Mouse (Mus musculus): ENCODE measurements around the gene Ppif. TPM values are rescaled to one million over a fixed set of nuclear protein-coding genes. Genes with fewer than 3 reads are reported as not detected.

Gene Ppif
- polyA plus RNA-seq, 1 experiment from 2014 or later, result 25.3 TPM

DNA sequence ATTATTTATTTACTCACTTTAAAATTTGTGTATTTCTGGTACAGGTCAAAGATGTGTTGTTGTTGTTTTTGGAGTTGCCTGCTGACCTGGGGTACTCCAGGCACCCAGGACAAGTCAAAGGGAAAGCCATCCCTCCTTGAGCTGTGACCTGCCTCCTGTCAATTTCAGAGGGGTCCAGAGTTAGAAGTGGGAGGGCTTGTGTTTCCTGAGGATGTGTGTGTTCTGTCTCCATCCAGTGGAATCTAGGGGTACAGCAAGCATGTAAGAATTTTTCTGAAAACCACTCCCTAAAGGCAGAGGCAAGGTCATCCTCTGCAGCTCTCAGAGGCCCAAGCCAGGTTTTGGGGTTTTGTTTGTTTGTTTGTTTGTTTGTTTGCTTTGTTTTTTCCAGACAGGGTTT is 8.0 kb downstream of the Ppif start:
- H3K27me3 ChIP-seq, result no peaks in the 10 kb centered on the region
- no peak overlapping the region for H3K4me2 ChIP-seq (replicated peaks)
- H3K27ac ChIP-seq, result no peak overlapping the region
- no peaks in the 10 kb centered on the region for H3K9me3 ChIP-seq
- ATAC-seq, result peak; percentile 79
- no peak overlapping the region for H3K4me3 ChIP-seq (replicated peaks)
- peaks cover 37% of the 10 kb centered on the region for H3K36me3 ChIP-seq
- H3K9ac ChIP-seq (replicated peaks), result no peak overlapping the region
- 0 out of 2 replicates have a peak, but pooled peaks cover 2% of the 10 kb centered on the region for H3K4me1 ChIP-seq (replicated peaks)

DNA sequence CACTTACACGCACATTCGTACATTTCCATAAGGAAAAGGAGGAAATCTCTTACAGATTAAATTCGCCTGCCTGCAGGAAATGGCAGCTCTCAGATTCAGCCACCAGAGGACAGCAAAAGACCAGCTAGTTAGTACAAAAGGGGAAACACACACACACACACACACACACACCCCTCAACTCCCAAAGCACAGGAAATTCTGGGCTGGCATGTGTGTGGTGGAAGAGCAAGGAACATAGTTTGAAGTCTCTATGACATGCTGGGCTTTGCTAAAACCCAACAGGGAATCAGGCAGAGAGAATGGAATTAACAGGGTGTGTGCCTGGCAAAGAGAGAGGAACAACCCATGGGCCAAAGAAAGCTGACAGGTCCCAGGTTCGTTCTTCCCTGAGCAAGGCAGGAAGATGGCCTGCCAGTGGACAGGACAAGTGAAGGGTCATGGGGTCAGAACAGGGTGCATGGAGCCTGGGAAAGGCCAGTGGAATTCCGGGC is 13.8 kb downstream of the Ppif start:
- no peak overlapping the region for H3K4me2 ChIP-seq (replicated peaks)
- H3K9ac ChIP-seq (replicated peaks), result no peak overlapping the region
- ATAC-seq, result no peak

DNA sequence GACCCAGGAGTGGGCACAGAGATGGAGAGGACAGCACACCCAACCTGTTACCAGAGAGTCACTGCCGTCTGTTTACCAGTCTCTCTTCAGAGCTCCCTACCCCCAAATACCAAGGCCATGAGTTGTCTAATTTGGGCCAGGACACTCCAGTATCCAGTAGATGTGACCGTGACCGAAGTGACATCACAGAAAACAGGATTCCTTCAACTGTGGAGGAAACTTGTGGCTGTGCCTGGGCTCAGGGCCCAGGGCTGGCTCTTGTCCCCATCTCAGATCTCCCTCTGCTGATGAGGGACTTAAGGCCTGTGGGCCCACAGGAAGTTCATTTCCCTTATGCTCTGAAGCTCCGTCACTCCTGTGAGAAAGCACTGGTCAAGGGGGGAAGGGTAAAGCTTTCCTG is 14.5 kb downstream of the Ppif start:
- Histone ChIP-seq H3K27ac (no peak overlapping the region), H3K9ac (replicated peaks) (no peak overlapping the region), H3K27me3 (no peaks in the 10 kb centered on the region), H3K36me3 (no peaks in the 10 kb centered on the region), H3K4me3 (replicated peaks) (no peak overlapping the region), H3K4me2 (replicated peaks) (no peak overlapping the region), H3K4me1 (replicated peaks) (peaks cover 16% of the 10 kb centered on the region), H3K9me3 (no peaks in the 10 kb centered on the region)
- ATAC-seq, result no peak
- 76% methylated on average over 4 of the region's 4 CpGs for WGBS

More for the DNA sequence above, 13.8 kb downstream of the Ppif start:
- Histone ChIP-seq H3K4me1 (replicated peaks) (peaks cover 13% of the 10 kb centered on the region), H3K36me3 (no peaks in the 10 kb centered on the region), H3K4me3 (replicated peaks) (no peak overlapping the region), H3K27ac (no peak overlapping the region), H3K27me3 (no peaks in the 10 kb centered on the region), H3K9me3 (no peaks in the 10 kb centered on the region)
- WGBS, result 60% methylated on average over 5 of the region's 5 CpGs

GRCm38 (mm10) chr14:25708917-25709316 is 15.0 kb downstream of the Ppif start:
- Histone ChIP-seq H3K27ac (no peak overlapping the region), H3K4me1 (replicated peaks) (peaks cover 16% of the 10 kb centered on the region), H3K27me3 (no peaks in the 10 kb centered on the region), H3K9me3 (no peaks in the 10 kb centered on the region), H3K4me3 (replicated peaks) (no peak overlapping the region), H3K9ac (replicated peaks) (no peak overlapping the region), H3K4me2 (replicated peaks) (no peak overlapping the region), H3K36me3 (no peaks in the 10 kb centered on the region)
- ATAC-seq, result 0 out of 2 replicates have a peak, but pooled peaks have one; percentile 29
- WGBS, result 79% methylated on average over 2 of the region's 2 CpGs

DNA sequence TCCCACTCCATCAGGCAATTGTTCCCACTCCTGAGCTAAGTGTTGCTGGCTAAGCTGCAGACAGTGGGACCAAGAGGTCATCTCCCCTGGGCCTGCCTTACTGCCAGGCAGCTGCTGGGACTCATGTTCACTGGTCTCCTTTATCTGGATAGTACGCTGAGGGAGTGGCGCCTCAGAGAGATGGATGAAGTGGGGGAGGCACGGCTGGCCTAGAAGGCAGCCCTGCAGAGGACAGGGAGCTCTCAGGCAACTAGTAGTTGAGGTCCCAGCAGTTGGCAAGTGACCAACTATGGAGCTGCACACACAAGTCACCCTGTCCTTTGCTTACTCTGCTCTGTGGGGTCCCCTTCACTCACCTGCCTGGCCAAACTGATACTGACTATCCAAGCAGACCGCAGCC is 16.1 kb downstream of the Ppif start:
- no peak overlapping the region for H3K4me3 ChIP-seq (replicated peaks)
- H3K4me1 ChIP-seq (replicated peaks), result peaks cover 16% of the 10 kb centered on the region
- no peaks in the 10 kb centered on the region for H3K36me3 ChIP-seq
- no peak for ATAC-seq
- H3K27ac ChIP-seq, result no peak overlapping the region
- no peak overlapping the region for H3K4me2 ChIP-seq (replicated peaks)
- WGBS, result 75% methylated on average over 4 of the region's 4 CpGs
- H3K27me3 ChIP-seq, result no peaks in the 10 kb centered on the region
- no peaks in the 10 kb centered on the region for H3K9me3 ChIP-seq
- no peak overlapping the region for H3K9ac ChIP-seq (replicated peaks)

DNA sequence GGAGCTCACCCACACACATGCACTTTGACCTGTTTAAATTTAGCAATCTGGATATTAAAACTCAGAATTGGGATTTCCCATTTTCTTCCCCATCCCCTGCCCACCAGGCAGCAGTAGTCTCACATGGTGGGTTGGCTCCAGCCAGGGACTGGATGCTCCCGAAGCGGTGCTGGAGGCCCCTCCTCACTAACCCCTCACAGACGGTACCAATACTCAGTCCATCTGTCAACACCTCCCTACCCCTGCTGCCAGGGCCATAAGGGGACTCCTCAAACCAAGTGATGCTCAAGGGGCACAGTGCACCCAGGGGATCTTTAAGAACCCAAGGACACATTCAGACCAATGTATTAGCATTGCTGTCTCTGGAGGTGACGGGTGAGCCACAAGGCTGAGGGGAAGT is 16.7 kb downstream of the Ppif start:
- no peaks in the 10 kb centered on the region for H3K9me3 ChIP-seq
- no peak overlapping the region for H3K4me3 ChIP-seq (replicated peaks)
- 64% methylated on average over 4 of the region's 4 CpGs for WGBS
- H3K4me1 ChIP-seq (replicated peaks), result peaks cover 16% of the 10 kb centered on the region
- no peak overlapping the region for H3K9ac ChIP-seq (replicated peaks)
- no peaks in the 10 kb centered on the region for H3K36me3 ChIP-seq
- H3K27me3 ChIP-seq, result no peaks in the 10 kb centered on the region
- no peak overlapping the region for H3K4me2 ChIP-seq (replicated peaks)
- H3K27ac ChIP-seq, result no peak overlapping the region
- no peak for ATAC-seq

DNA sequence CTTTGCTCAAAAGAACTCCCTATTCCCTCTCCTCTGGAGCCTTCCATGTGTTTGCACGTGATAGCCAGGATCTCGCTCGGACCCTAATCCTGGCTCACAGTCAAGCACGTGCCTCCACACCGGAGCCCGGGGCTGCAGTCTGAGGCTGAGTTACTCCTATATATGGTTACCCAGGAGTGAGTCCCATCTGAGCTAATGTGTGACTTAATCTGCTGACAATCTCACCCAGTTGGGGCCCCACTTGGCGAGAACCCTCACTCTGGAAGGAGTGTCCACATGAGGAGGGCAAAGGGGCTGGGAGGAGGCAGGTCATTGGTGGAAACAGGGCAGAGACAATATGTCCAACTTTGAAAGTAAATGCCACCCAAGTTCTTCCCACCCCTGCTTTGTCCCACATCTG is 17.2 kb downstream of the Ppif start:
- Histone ChIP-seq H3K9me3 (no peaks in the 10 kb centered on the region), H3K27ac (no peak overlapping the region), H3K4me1 (replicated peaks) (peaks cover 16% of the 10 kb centered on the region), H3K36me3 (no peaks in the 10 kb centered on the region), H3K9ac (replicated peaks) (no peak overlapping the region), H3K27me3 (no peaks in the 10 kb centered on the region), H3K4me2 (replicated peaks) (no peak overlapping the region), H3K4me3 (replicated peaks) (no peak overlapping the region)
- ATAC-seq, result no peak
- 75% methylated on average over 7 of the region's 7 CpGs for WGBS

DNA sequence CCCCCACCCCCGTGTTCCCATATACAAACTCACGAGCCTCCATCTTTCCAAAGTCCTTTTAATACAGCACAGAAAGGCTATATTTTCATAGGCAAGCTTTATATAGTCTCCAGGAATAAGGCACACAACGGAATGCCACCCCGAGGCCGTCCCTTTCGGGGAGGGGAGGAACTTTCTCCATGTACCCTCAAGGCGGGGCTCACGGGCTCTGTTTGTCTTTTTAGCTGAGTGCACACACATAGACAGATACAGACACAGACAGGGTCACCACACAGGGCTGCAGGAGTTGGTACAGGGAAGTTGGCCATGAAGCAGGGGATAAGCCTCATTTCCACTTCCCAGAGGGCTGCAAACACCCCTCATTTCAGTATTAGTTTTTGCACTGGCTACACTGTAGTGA is 17.6 kb downstream of the Ppif start:
- no peaks in the 10 kb centered on the region for H3K27me3 ChIP-seq
- 66% methylated on average over 8 of the region's 8 CpGs for WGBS
- H3K4me3 ChIP-seq (replicated peaks), result no peak overlapping the region
- H3K9ac ChIP-seq (replicated peaks), result no peak overlapping the region
- no peak overlapping the region for H3K4me2 ChIP-seq (replicated peaks)
- no peaks in the 10 kb centered on the region for H3K9me3 ChIP-seq
- ATAC-seq, result no peak
- no peaks in the 10 kb centered on the region for H3K36me3 ChIP-seq
- H3K4me1 ChIP-seq (replicated peaks), result peaks cover 16% of the 10 kb centered on the region
- H3K27ac ChIP-seq, result no peak overlapping the region

DNA sequence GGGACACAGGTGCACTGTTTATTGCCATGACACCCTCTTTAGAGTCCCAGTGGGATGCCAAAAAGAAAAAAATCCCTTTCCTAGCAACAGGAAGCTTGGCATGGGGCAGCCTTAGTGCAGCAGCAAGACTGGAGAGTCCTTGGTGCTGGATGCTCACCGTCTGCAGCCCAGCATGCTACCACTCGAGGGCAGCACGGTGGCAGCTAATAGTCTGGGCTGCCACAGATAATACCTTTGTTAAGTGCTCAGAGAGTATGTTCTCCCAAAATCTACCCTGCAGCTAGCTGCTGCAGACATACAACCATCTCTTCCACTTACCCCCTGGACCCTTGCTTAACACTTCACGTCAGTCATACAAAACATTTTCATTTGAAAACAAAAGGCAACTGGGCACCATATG is 19.5 kb downstream of the Ppif start:
- no peak overlapping the region for H3K27ac ChIP-seq
- no peak overlapping the region for H3K4me3 ChIP-seq (replicated peaks)
- WGBS, result 17% methylated on average over 4 of the region's 4 CpGs
- peak; percentile 42; the same call in 1 of the 2 replicates for ATAC-seq
- no peaks in the 10 kb centered on the region for H3K9me3 ChIP-seq
- H3K36me3 ChIP-seq, result no peaks in the 10 kb centered on the region
- no peaks in the 10 kb centered on the region for H3K27me3 ChIP-seq
- no peak overlapping the region for H3K9ac ChIP-seq (replicated peaks)
- peaks cover 18% of the 10 kb centered on the region for H3K4me1 ChIP-seq (replicated peaks)
- H3K4me2 ChIP-seq (replicated peaks), result no peak overlapping the region

DNA sequence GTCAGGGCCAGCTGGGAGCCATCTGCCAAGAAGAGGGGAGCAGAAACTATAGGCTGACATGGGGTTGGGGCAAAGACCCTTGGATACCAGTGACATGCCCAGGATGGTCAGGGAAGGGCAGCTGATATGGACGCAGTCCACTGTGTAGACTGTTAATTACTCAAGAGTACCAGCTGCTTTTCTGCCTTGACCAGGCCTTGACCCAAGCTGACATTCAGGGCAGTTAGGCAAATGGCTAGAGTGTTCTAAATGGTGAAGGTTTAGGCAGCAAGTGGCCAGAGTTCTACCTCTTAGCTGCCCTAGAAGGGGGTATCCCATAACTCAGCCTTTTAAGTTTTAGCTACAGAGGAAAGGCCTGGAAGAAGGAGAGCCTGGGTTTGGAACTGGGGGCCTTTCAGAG is 22.6 kb downstream of the Ppif start:
- H3K36me3 ChIP-seq, result no peaks in the 10 kb centered on the region
- ATAC-seq, result no peak
- H3K27ac ChIP-seq, result no peak overlapping the region
- H3K27me3 ChIP-seq, result no peaks in the 10 kb centered on the region
- H3K4me2 ChIP-seq (replicated peaks), result no peak overlapping the region
- peaks cover 8% of the 10 kb centered on the region for H3K4me1 ChIP-seq (replicated peaks)
- WGBS, result 95% methylated on average over 1 of the region's 1 CpGs
- no peak overlapping the region for H3K9ac ChIP-seq (replicated peaks)
- H3K9me3 ChIP-seq, result no peaks in the 10 kb centered on the region
- no peak overlapping the region for H3K4me3 ChIP-seq (replicated peaks)

DNA sequence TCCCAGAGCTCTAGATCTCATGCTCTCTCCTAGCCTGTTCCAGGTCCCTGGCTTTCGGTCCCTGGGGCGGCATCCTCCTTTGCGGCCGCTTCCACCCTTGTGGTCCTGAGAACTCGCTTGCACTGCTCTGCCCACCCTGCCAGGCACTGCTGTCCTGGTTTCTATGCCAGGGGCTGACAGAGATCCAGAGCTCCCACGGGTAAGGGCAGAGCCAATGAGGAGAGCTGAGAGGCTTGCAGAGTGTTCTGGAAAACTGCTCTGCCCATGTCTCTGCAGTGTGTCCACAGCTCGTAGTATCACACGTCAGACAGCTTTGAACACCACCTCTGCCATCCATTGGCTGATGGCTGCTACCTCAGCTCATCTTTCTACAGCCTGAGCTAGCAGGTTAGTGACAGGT is 23.8 kb downstream of the Ppif start:
- 87% methylated on average over 8 of the region's 8 CpGs for WGBS
- Histone ChIP-seq H3K9me3 (no peaks in the 10 kb centered on the region), H3K4me1 (replicated peaks) (peaks cover 11% of the 10 kb centered on the region), H3K27me3 (no peaks in the 10 kb centered on the region), H3K9ac (replicated peaks) (no peak overlapping the region), H3K36me3 (no peaks in the 10 kb centered on the region), H3K4me3 (replicated peaks) (no peak overlapping the region), H3K4me2 (replicated peaks) (no peak overlapping the region), H3K27ac (no peak overlapping the region)
- no peak for ATAC-seq

DNA sequence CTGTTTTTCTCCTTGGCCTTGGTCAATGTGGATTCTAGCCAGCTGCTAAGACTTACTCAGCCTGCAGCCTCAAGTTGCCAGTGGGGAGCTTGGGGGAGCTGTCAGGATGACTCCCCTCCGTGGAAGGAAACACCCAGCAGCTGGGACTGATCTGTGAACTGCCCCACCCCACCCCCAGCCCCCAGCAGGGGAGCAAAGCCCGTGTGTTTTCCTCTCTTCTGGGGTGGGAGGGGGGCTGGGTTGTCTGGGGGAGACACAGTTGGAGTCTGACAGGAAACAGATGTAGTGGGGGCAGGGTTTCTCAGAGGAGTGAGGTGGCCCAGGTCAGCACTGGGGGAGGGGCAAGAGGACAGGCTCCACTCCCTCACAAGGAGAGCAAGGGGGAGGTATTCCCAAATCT is 24.5 kb downstream of the Ppif start:
- Histone ChIP-seq H3K4me1 (replicated peaks) (peaks cover 7% of the 10 kb centered on the region), H3K4me3 (replicated peaks) (no peak overlapping the region), H3K27me3 (no peaks in the 10 kb centered on the region), H3K27ac (no peak overlapping the region), H3K4me2 (replicated peaks) (no peak overlapping the region), H3K9ac (replicated peaks) (no peak overlapping the region), H3K9me3 (no peaks in the 10 kb centered on the region), H3K36me3 (no peaks in the 10 kb centered on the region)
- WGBS, result 9% methylated on average over 2 of the region's 2 CpGs
- no peak for ATAC-seq

DNA sequence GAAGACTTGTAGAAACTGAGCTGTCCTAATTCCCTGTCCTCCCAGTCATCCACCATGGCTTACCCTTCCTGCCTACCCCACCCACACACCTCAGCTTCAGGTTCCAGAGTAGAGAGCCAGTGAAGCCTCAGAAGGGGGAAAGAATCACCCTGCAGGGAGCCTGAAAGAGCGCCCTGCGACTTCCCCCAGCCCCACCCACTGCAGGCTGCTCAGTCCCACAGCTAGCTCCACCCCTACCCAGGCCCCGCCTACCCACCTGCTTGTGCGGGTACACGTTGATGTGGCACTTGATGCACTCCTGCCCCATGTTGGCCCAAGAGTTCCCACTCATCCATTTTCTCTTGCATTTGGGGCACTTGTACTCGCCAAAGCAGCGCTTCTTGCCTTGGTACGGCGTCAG is 25.4 kb downstream of the Ppif start:
- no peaks in the 10 kb centered on the region for H3K27me3 ChIP-seq
- 54% methylated on average over 9 of the region's 9 CpGs for WGBS
- no peak for ATAC-seq

More for the DNA sequence above, 25.4 kb downstream of the Ppif start:
- no peak overlapping the region for H3K27ac ChIP-seq
- H3K9me3 ChIP-seq, result no peaks in the 10 kb centered on the region
- no peak overlapping the region for H3K9ac ChIP-seq (replicated peaks)
- no peaks in the 10 kb centered on the region for H3K36me3 ChIP-seq
- H3K4me2 ChIP-seq (replicated peaks), result no peak overlapping the region
- no peak overlapping the region for H3K4me3 ChIP-seq (replicated peaks)
- H3K4me1 ChIP-seq (replicated peaks), result peaks cover 7% of the 10 kb centered on the region
